Mouse (Mus musculus) neural tube, embryonic 11.5 days (tissue): ENCODE results near the gene Gtf2h4. TPM values are rescaled to one million over a fixed set of nuclear protein-coding genes. Genes with fewer than 3 reads are reported as not detected.
A peak's percentile ranks its signal among the peaks of the same experiment; 100 is the strongest.

Experiments
- ATAC-seq: fragments of 200-750 bp; cut with Nextera tagmentation; 2 replicates; pipeline ENCODE4 v1.8.0; 2017; ENCODE audit warnings: moderate number of reproducible peaks, mild to moderate bottlenecking, moderate TSS enrichment, moderate library complexity; ENCODE audit not compliant: insufficient read depth, low FRiP score, low TSS enrichment
- DNase-seq: peaks from one replicate; pipeline ENCODE4 v3.0.0-alpha.2; 2015; ENCODE audit warnings: low spot score
- H3K27ac ChIP-seq: fragments of 300-500 bp; sonication (generic); 2 replicates; pipeline ENCODE4 v1.5.1; 2014; ENCODE audit warnings: low read depth, mild to moderate bottlenecking, low read length
- H3K27me3 ChIP-seq: fragments of 300-500 bp; sonication (generic); 2 replicates; pipeline ENCODE4 v1.6.1; 2014; ENCODE audit warnings: mild to moderate bottlenecking, low read length, mixed read lengths; ENCODE audit not compliant: control insufficient read depth, insufficient read depth
- H3K36me3 ChIP-seq: fragments of 300-500 bp; sonication (generic); 2 replicates; pipeline ENCODE4 v1.6.1; 2014; ENCODE audit warnings: mild to moderate bottlenecking, low read length, moderate library complexity, mixed read lengths; ENCODE audit not compliant: control insufficient read depth, insufficient read depth
- H3K4me1 ChIP-seq: fragments of 300-500 bp; sonication (generic); 2 replicates; pipeline ENCODE4 v1.6.1; 2014; ENCODE audit warnings: low read length, mixed read lengths; ENCODE audit not compliant: control insufficient read depth, insufficient read depth
- H3K4me2 ChIP-seq: fragments of 300-500 bp; sonication (generic); 2 replicates; pipeline ENCODE4 v1.6.1; 2014; ENCODE audit warnings: low read depth, mild to moderate bottlenecking, moderate library complexity
- H3K4me3 ChIP-seq: fragments of 300-500 bp; sonication (generic); 2 replicates; pipeline ENCODE4 v1.5.1; 2014; ENCODE audit warnings: low read depth, low read length
- H3K9ac ChIP-seq: fragments of 300-500 bp; sonication (generic); 2 replicates; pipeline ENCODE4 v1.6.1; 2014; ENCODE audit warnings: mild to moderate bottlenecking, low read length
- H3K9me3 ChIP-seq: fragments of 300-500 bp; sonication (generic); 2 replicates; pipeline ENCODE4 v1.6.1; 2016; ENCODE audit warnings: low read length; ENCODE audit not compliant: control insufficient read depth
- WGBS: fragments of 180-500 bp; shearing (Covaris S2); extraction: QIAGEN DNeasy Blood & Tissue Kit; methylation state at CpG from one replicate; pipeline ENCODE4 v1.1.7; 2014; 5-methylcytosine and 5-hydroxymethylcytosine counted together
- polyA plus RNA-seq: library from polyadenylated mRNA; unstranded; fragments of >200 nt; fragmentation: Nextera tagmentation; extraction: Ambion mirVana; gene quantifications from 2 replicates; pipeline ENCODE4 v1.2.1, GENCODE M21; 2014

Gene Gtf2h4
- polyA plus RNA-seq, 1 experiment from 2014 or later = 42.9 TPM

DNA sequence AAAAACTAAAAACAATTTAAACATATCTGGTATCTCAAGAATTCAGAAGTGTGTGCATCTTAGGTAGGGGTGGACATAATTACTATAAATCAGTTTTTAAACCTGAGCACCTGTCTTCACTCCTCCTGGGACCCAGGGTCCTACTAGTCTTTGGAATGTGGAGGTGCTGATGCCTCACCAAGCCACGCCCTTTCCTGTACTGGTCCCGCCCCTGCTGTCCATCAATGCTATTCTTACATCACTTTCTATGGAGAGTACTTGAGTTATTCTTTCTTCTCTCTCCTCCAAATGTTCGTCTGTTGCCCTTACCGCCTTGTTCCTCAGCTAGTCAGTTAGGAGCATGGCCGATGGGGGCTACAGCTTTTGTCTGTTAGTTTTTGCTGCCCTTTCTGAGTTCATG is 37.2 kb downstream of the Gtf2h4 start:
- Histone ChIP-seq H3K27me3 (0 out of 2 replicates have a peak, but pooled peaks cover 2% of the 10 kb centered on the region), H3K4me1 (no peaks in the 10 kb centered on the region), H3K4me3 (no peak overlapping the region), H3K36me3 (no peaks in the 10 kb centered on the region), H3K4me2 (no peak overlapping the region), H3K9me3 (no peaks in the 10 kb centered on the region), H3K27ac (no peak overlapping the region), H3K9ac (no peak overlapping the region)
- WGBS = 49% methylated on average over 5 of the region's 5 CpGs
- DNase-seq = no peak
- no peak for ATAC-seq

DNA sequence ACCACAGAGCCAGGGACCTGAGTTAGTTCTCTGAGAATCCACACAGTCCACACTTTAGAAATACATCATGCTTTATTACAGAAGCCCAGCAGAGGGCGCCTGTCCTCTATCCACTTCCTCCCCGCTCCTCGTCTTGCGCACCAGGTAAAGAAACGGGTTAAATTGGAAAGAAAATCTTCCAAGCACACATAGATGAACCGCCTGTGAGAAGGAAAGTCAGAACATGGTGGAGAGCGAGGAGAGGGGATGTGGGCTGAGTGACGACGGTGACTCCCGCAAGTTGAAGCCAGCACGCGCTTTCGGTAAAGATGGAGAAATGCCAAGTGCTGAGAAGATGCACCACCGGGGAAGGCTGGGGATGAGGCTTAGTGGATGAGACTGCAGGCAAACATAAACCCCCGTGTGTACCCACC is 37.8 kb downstream of the Gtf2h4 start:
- Histone ChIP-seq H3K27ac (no peak overlapping the region), H3K4me3 (peak overlapping the region; percentile 21; the same call in 1 of the 2 replicates), H3K9ac (peak overlapping the region; percentile 22; the same call in 1 of the 2 replicates), H3K4me2 (peak overlapping the region; percentile 52), H3K4me1 (no peaks in the 10 kb centered on the region), H3K9me3 (no peaks in the 10 kb centered on the region), H3K36me3 (no peaks in the 10 kb centered on the region), H3K27me3 (0 out of 2 replicates have a peak, but pooled peaks cover 2% of the 10 kb centered on the region)
- WGBS = 2% methylated on average over 15 of the region's 15 CpGs
- DNase-seq = peak; percentile 72
- no peak for ATAC-seq

- WGBS = 78% methylated on average over 3 of the region's 3 CpGs
- 0 out of 2 replicates have a peak, but pooled peaks cover 2% of the 10 kb centered on the region for H3K27me3 ChIP-seq
- no peaks in the 10 kb centered on the region for H3K4me1 ChIP-seq
- no peak overlapping the region for H3K27ac ChIP-seq
- no peak for DNase-seq
- H3K4me3 ChIP-seq = no peak overlapping the region
- H3K36me3 ChIP-seq = no peaks in the 10 kb centered on the region
- no peaks in the 10 kb centered on the region for H3K9me3 ChIP-seq
- ATAC-seq = no peak
- no peak overlapping the region for H3K9ac ChIP-seq
- H3K4me2 ChIP-seq = no peak overlapping the region
Observed at GRCm38 (mm10) chr17:35635202-35635601, 38.3 kb downstream of the Gtf2h4 start.

- Histone ChIP-seq H3K4me2 (no peak overlapping the region), H3K27ac (no peak overlapping the region), H3K9me3 (no peaks in the 10 kb centered on the region), H3K9ac (no peak overlapping the region), H3K4me1 (no peaks in the 10 kb centered on the region), H3K27me3 (0 out of 2 replicates have a peak, but pooled peaks cover 2% of the 10 kb centered on the region), H3K36me3 (no peaks in the 10 kb centered on the region), H3K4me3 (no peak overlapping the region)
- peak; percentile 35 for DNase-seq
- WGBS = 44% methylated on average over 1 of the region's 1 CpGs
- ATAC-seq = no peak
Observed at GRCm38 (mm10) chr17:35633992-35634391, 39.5 kb downstream of the Gtf2h4 start.

DNA sequence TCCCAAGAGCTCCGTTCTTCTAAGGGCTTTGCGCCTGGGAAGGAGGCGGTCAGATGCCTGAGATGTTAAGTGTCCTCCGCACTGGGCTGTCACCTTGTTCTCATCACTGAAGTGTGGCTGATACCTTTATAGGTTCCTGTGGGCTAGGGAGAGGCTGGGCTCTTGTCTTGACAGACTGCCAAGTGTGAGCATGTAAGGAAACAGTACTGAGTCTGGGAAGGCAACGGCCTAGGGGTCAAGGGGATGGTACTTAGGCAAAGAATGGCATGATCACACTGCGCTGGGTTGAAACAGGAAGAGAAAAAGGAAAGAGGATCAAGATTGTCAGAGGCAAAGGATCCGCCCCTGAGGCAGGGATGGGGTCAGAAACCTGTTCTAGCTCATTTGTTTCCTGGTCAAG is 47.0 kb downstream of the Gtf2h4 start, which contains the start of gene Gm9573:
Gene Gm9573 (minus strand): TSS at position 101 of the 400 bp plus-strand sequence.
- DNase-seq = no peak

More for the DNA sequence above, 47.0 kb downstream of the Gtf2h4 start, which contains the start of gene Gm9573:
- Histone ChIP-seq H3K4me2 (no peak within 1 kb of the TSS), H3K4me1 (no peaks in the 10 kb centered on the region), H3K27me3 (no peaks in the 10 kb centered on the region), H3K27ac (no peak within 1 kb of the TSS), H3K36me3 (no peaks in the 10 kb centered on the region), H3K9me3 (no peaks in the 10 kb centered on the region), H3K4me3 (no peak within 1 kb of the TSS), H3K9ac (no peak within 1 kb of the TSS)
- ATAC-seq = no peak
- 88% methylated on average over 7 of the region's 7 CpGs for WGBS

Other genes with a start within 250 kb of the Gtf2h4 start
- gene H2-Q6, start 248.9 kb downstream of the Gtf2h4 start, polyA plus RNA-seq = 0.99 and 1.4 TPM in 2 replicates
- 11.2 and 12.5 TPM in 2 replicates for gene H2-Q7, start 234.6 kb downstream of the Gtf2h4 start, polyA plus RNA-seq
- gene H2-Q10, start 203.7 kb downstream of the Gtf2h4 start, polyA plus RNA-seq = 0.28 and 0.81 TPM in 2 replicates
- not detected in 2 replicates for gene Pou5f1, start 167.7 kb downstream of the Gtf2h4 start, polyA plus RNA-seq
- gene Tcf19, start 156.9 kb downstream of the Gtf2h4 start, polyA plus RNA-seq = 46.8 and 54.8 TPM in 2 replicates
- 9.4 and 10.3 TPM in 2 replicates for gene Cchcr1, start 156.6 kb downstream of the Gtf2h4 start, polyA plus RNA-seq
- gene Psors1c2, start 140.5 kb downstream of the Gtf2h4 start, polyA plus RNA-seq = 0.85 and 0.89 TPM in 2 replicates
- gene Cdsn, start 121.6 kb downstream of the Gtf2h4 start, polyA plus RNA-seq = 0.13 TPM in 1 of 2 replicates, not detected in the other
- gene 2300002M23Rik, start 106.3 kb downstream of the Gtf2h4 start, polyA plus RNA-seq = not detected in 2 replicates
- gene Sfta2, start 72.2 kb downstream of the Gtf2h4 start, polyA plus RNA-seq = not detected in 2 replicates
- gene Gm9573, start 47.1 kb downstream of the Gtf2h4 start, polyA plus RNA-seq = not detected in 2 replicates
- gene Mucl3, start 30.0 kb downstream of the Gtf2h4 start, polyA plus RNA-seq = 0.09 TPM in 1 of 2 replicates, not detected in the other
- 13.1 and 15.0 TPM in 2 replicates for gene Vars2, start 6.1 kb downstream of the Gtf2h4 start, polyA plus RNA-seq
- 95.8 and 98.1 TPM in 2 replicates for gene Ddr1, start 30.9 kb upstream of the Gtf2h4 start, polyA plus RNA-seq
- 2.0 and 2.8 TPM in 2 replicates for gene Ier3, start 147.9 kb upstream of the Gtf2h4 start, polyA plus RNA-seq
- gene Flot1, start 149.5 kb upstream of the Gtf2h4 start, polyA plus RNA-seq = 48.5 and 52.3 TPM in 2 replicates
- gene Tubb5, start 164.6 kb upstream of the Gtf2h4 start, polyA plus RNA-seq = 1,543 and 1,545 TPM in 2 replicates
- gene Mdc1, start 167.8 kb upstream of the Gtf2h4 start, polyA plus RNA-seq = 15.0 and 18.3 TPM in 2 replicates
- gene Nrm, start 187.6 kb upstream of the Gtf2h4 start, polyA plus RNA-seq = 47.3 and 50.3 TPM in 2 replicates
- gene Ppp1r18, start 191.9 kb upstream of the Gtf2h4 start, polyA plus RNA-seq = 34.9 and 39.3 TPM in 2 replicates
- gene Dhx16, start 206.1 kb upstream of the Gtf2h4 start, polyA plus RNA-seq = 42.9 and 51.3 TPM in 2 replicates
- 23.7 and 28.5 TPM in 2 replicates for gene 2310061I04Rik, start 223.7 kb upstream of the Gtf2h4 start, polyA plus RNA-seq
- 213 and 214 TPM in 2 replicates for gene Atat1, start 236.3 kb upstream of the Gtf2h4 start, polyA plus RNA-seq
- gene Mrps18b, start 242.7 kb upstream of the Gtf2h4 start, polyA plus RNA-seq = 67.9 and 72.0 TPM in 2 replicates
- 48.9 and 49.3 TPM in 2 replicates for gene Ppp1r10, start 242.7 kb upstream of the Gtf2h4 start, polyA plus RNA-seq